Mouse (Mus musculus) thymus, postnatal 36 days (tissue): ENCODE results near the gene Cfap46.

Experiments
- DNase-seq, 2 experiments: peaks; one replicate each; pipeline ENCODE4 v3.0.0; 2022; ENCODE audit warnings: mixed read lengths in 2 of 2

Cfap46 gene

DNA sequence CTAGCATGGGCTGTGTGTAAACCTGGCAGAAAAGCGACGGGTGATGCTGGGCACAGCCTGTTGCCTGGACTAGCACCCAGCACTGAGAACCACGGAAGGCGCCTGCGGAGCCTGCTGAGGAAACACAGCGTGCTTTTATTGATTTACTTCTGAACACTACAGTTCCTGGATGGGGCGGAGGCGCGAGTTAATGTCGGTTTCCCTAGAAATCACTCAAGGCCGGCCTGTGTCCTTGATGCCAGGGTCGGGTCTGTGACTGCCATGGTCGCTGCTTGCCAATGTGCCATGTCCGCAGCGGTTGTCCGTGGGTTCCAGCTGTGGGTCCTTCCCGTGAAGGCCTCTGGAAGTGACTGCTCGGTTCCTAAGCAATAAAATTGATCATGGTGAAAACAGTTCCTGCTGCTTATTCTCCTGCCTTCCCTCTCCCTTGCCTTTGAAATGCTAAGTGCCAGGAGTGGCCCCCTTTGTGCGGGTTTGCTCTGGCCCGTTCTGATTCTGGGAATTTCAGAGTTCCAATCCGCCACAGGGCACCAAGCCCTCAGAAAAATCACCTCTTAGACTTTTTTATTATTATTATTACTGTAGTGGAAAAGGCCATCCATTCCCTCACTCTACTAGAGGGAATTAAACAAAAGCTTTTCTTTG, 104.2 kb downstream of the Cfap46 start:
- no peak for DNase-seq

GRCm38 (mm10) chr7:139576064-139576686, 107.4 kb downstream of the Cfap46 start:
- no peak for DNase-seq

DNA sequence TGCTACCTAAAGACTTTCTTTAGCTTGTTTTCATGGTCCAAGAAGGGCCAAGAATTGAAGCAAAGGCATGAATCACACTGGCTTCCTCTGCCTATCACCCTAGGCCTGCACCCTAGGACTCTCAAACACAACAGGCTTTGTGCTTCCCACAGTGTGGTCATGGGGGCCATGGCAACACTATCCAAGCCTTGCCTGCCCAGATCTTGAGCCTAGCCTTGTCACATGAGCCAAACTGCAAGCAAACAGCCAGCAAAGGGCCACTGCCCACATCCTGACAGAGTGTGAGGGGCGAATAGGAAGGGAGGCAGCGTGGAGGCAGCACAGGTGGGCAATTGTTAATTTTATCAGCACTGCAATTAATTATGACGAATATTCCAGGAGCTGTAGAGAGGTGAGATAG, 111.0 kb downstream of the Cfap46 start:
- no peak for DNase-seq

GRCm38 (mm10) chr7:139570788-139571187, 112.8 kb downstream of the Cfap46 start:
- DNase-seq: no peak

DNA sequence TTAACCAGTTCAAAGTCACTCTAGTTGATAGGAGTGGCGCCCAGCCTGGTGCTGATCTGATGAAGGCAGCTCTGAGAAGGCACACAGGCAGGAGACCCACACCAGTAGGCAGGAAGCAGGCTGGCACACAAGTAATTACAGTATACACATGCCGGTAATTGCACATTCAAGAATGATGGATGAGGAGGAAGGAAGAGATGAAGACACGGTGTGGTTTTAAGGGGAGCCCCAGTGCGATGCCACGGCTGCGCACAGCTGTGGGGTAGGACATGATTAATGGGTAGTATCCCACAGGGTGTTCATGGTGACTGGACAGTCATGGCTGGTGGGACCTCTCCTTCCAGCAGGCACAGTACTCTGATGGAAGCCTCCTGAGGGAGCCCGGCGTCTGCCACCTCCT, 117.1 kb downstream of the Cfap46 start:
- DNase-seq: no peak

DNA sequence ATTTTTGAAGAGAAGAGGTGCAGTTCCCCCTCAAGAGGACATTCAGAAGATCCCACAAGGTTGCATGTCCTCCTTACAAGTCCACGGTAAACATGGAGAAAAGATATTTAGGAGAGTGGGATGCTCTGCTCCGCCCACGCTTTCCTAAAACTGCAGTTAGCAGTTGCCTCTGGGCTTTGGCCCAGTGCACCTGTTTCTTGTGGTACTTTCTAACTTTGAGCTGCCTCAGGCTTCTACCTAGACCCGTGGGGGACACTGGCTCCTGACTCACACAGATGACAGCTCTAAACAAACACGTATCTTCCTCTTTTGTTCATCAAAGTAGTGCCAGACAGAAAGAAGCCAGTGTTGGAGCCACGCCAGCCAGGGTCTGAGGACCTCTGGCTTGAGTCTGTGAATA, 117.6 kb downstream of the Cfap46 start:
- DNase-seq: no peak

- no peak for DNase-seq
Measured at GRCm38 (mm10) chr7:139564161-139564560, 119.5 kb downstream of the Cfap46 start.

- no peak for DNase-seq
Measured at GRCm38 (mm10) chr7:139563425-139563824, 120.2 kb downstream of the Cfap46 start.

- DNase-seq: no peak
Measured at GRCm38 (mm10) chr7:139559659-139560058, 124.0 kb downstream of the Cfap46 start.

GRCm38 (mm10) chr7:139556746-139557526, 126.7 kb downstream of the Cfap46 start:
- no peak for DNase-seq

GRCm38 (mm10) chr7:139556331-139556730, 127.3 kb downstream of the Cfap46 start:
- no peak for DNase-seq

DNA sequence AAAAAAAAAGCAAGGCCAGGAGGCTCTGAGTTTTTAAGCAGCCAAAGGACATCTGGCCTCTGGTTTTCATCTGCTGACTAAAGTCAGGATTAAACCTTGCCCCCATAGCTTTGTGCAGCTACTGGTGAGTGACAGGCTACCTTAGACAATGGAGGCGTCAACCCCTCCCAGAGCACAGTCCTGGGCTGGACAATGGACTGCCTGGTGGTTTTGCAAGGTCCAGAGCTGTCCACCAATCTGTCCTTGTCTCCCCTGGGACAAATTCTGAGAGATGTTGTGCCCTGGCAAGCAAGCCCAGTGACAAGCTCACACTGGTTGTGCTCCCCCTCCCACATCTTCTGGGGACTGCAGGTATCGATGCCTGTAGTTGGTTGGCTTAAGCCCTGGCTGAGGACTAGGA, 132.1 kb downstream of the Cfap46 start:
- no peak for DNase-seq
